Mouse (Mus musculus): ENCODE results near the gene Terb2. TPM values are rescaled to one million over a fixed set of nuclear protein-coding genes. Genes with fewer than 3 reads are reported as not detected.

Gene Terb2
- polyA plus RNA-seq, 1 experiment from 2014 or later: not detected

GRCm38 (mm10) chr2:122241935-122242334 lies 55.9 kb downstream of the Terb2 start:
- 65% methylated on average over 6 of the region's 6 CpGs for WGBS
- H3K9me3 ChIP-seq (replicated peaks; ENCODE audit: control insufficient read depth, low read length): no peaks in the 10 kb centered on the region
- ATAC-seq (no peak), DNase-seq (ENCODE audit: low spot score) (no peak)
- H3K4me3 ChIP-seq (ENCODE audit: low read depth, low read length): no peak overlapping the region
- no peak overlapping the region for H3K4me2 ChIP-seq (ENCODE audit: low read length)
- no peak overlapping the region for H3K9ac ChIP-seq (ENCODE audit: low read length)
- H3K36me3 ChIP-seq (ENCODE audit: control insufficient read depth, insufficient read depth, low read length): no peaks in the 10 kb centered on the region
- H3K27me3 ChIP-seq (replicated peaks; ENCODE audit: control insufficient read depth, insufficient read depth, low read length): no peaks in the 10 kb centered on the region
- H3K27ac ChIP-seq (ENCODE audit: low read depth, low read length): no peak overlapping the region
- no peaks in the 10 kb centered on the region for H3K4me1 ChIP-seq (ENCODE audit: control insufficient read depth, insufficient read depth, low read length)

- Histone ChIP-seq H3K27me3 (replicated peaks; ENCODE audit: control insufficient read depth, insufficient read depth, low read length) (no peaks in the 10 kb centered on the region), H3K9ac (ENCODE audit: low read length) (no peak overlapping the region), H3K27ac (ENCODE audit: low read depth, low read length) (no peak overlapping the region), H3K36me3 (ENCODE audit: control insufficient read depth, insufficient read depth, low read length) (no peaks in the 10 kb centered on the region), H3K4me1 (ENCODE audit: control insufficient read depth, insufficient read depth, low read length) (no peaks in the 10 kb centered on the region), H3K4me3 (ENCODE audit: low read depth, low read length) (no peak overlapping the region), H3K4me2 (ENCODE audit: low read length) (no peak overlapping the region), H3K9me3 (replicated peaks; ENCODE audit: control insufficient read depth, low read length) (no peaks in the 10 kb centered on the region)
- ATAC-seq: peak; percentile 77
- WGBS: 0% methylated on average over 3 of the region's 3 CpGs
- peak; percentile 86 for DNase-seq (ENCODE audit: low spot score)
These were observed 57.6 kb downstream of the Terb2 start for GRCm38 (mm10) chr2:122243671-122244131.

GRCm38 (mm10) chr2:122247786-122248185 lies 61.7 kb downstream of the Terb2 start:
- H3K4me1 ChIP-seq (ENCODE audit: control insufficient read depth, insufficient read depth, low read length): no peaks in the 10 kb centered on the region
- no peak overlapping the region for H3K9ac ChIP-seq (ENCODE audit: low read length)
- H3K4me3 ChIP-seq (ENCODE audit: low read depth, low read length): no peak overlapping the region
- no peaks in the 10 kb centered on the region for H3K9me3 ChIP-seq (replicated peaks; ENCODE audit: control insufficient read depth, low read length)
- H3K4me2 ChIP-seq (ENCODE audit: low read length): no peak overlapping the region
- no peak for ATAC-seq
- no peak overlapping the region for H3K27ac ChIP-seq (ENCODE audit: low read depth, low read length)
- no peaks in the 10 kb centered on the region for H3K27me3 ChIP-seq (replicated peaks; ENCODE audit: control insufficient read depth, insufficient read depth, low read length)
- no peaks in the 10 kb centered on the region for H3K36me3 ChIP-seq (ENCODE audit: control insufficient read depth, insufficient read depth, low read length)
- WGBS: 89% methylated on average over 10 of the region's 10 CpGs
- DNase-seq (ENCODE audit: low spot score): no peak

- H3K9me3 ChIP-seq (replicated peaks; ENCODE audit: control insufficient read depth, low read length): no peaks in the 10 kb centered on the region
- H3K36me3 ChIP-seq (ENCODE audit: control insufficient read depth, insufficient read depth, low read length): no peaks in the 10 kb centered on the region
- no peak overlapping the region for H3K9ac ChIP-seq (ENCODE audit: low read length)
- WGBS: 93% methylated on average over 5 of the region's 5 CpGs
- no peak overlapping the region for H3K4me3 ChIP-seq (ENCODE audit: low read depth, low read length)
- H3K4me2 ChIP-seq (ENCODE audit: low read length): no peak overlapping the region
- H3K27ac ChIP-seq (ENCODE audit: low read depth, low read length): no peak overlapping the region
- H3K27me3 ChIP-seq (replicated peaks; ENCODE audit: control insufficient read depth, insufficient read depth, low read length): no peaks in the 10 kb centered on the region
- DNase-seq (ENCODE audit: low spot score) (no peak), ATAC-seq (no peak)
- no peaks in the 10 kb centered on the region for H3K4me1 ChIP-seq (ENCODE audit: control insufficient read depth, insufficient read depth, low read length)
These were observed 69.9 kb downstream of the Terb2 start for GRCm38 (mm10) chr2:122255997-122256396.

Other genes starting within 250 kb of the Terb2 start
- gene Ctdspl2, start 230.3 kb upstream of the Terb2 start, polyA plus RNA-seq (2014; fragmentation: Nextera tagmentation; extraction: Ambion mirVana): 40.1 and 48.9 TPM in 2 replicates
- 0.50 and 0.83 TPM in 2 replicates for gene Mageb3, start 230.2 kb upstream of the Terb2 start, polyA plus RNA-seq (2014; fragmentation: Nextera tagmentation; extraction: Ambion mirVana)
- 9.7 and 9.9 TPM in 2 replicates for gene Eif3j1, start 157.7 kb upstream of the Terb2 start, polyA plus RNA-seq (2014; fragmentation: Nextera tagmentation; extraction: Ambion mirVana)
- 8.2 and 9.6 TPM in 2 replicates for gene Spg11, start 67.9 kb upstream of the Terb2 start, polyA plus RNA-seq (2014; fragmentation: Nextera tagmentation; extraction: Ambion mirVana)
- 89.8 and 92.2 TPM in 2 replicates for gene B2m, start 38.6 kb upstream of the Terb2 start, polyA plus RNA-seq (2014; fragmentation: Nextera tagmentation; extraction: Ambion mirVana)
- gene Trim69, start 25.6 kb upstream of the Terb2 start, polyA plus RNA-seq (2014; fragmentation: Nextera tagmentation; extraction: Ambion mirVana): not detected in 2 replicates
- gene Patl2, start 83 bp upstream of the Terb2 start, polyA plus RNA-seq (2014; fragmentation: Nextera tagmentation; extraction: Ambion mirVana): not detected in 2 replicates
- gene Sord, start 48.5 kb downstream of the Terb2 start, polyA plus RNA-seq (2014; fragmentation: Nextera tagmentation; extraction: Ambion mirVana): 19.7 and 20.1 TPM in 2 replicates
- gene Duox2, start 112.2 kb downstream of the Terb2 start, polyA plus RNA-seq (2014; fragmentation: Nextera tagmentation; extraction: Ambion mirVana): not detected in 2 replicates
- not detected in 2 replicates for gene Duoxa2, start 112.6 kb downstream of the Terb2 start, polyA plus RNA-seq (2014; fragmentation: Nextera tagmentation; extraction: Ambion mirVana)
- gene Duoxa1, start 127.5 kb downstream of the Terb2 start, polyA plus RNA-seq (2014; fragmentation: Nextera tagmentation; extraction: Ambion mirVana): not detected in 2 replicates
- gene Duox1, start 129.4 kb downstream of the Terb2 start, polyA plus RNA-seq (2014; fragmentation: Nextera tagmentation; extraction: Ambion mirVana): 0.06 TPM in 1 of 2 replicates, not detected in the other
- gene Shf, start 182.9 kb downstream of the Terb2 start, polyA plus RNA-seq (2014; fragmentation: Nextera tagmentation; extraction: Ambion mirVana): 9.7 and 12.4 TPM in 2 replicates
- gene Slc28a2, start 240.2 kb downstream of the Terb2 start, polyA plus RNA-seq (2014; fragmentation: Nextera tagmentation; extraction: Ambion mirVana): not detected in 2 replicates

All from forebrain, embryonic 14.5 days (tissue).